Mouse (Mus musculus) intestine, postnatal 0 days (tissue): ENCODE data around the gene Hhipl1. TPM values are rescaled to one million over a fixed set of nuclear protein-coding genes. Genes with fewer than 3 reads are reported as not detected.
A peak's percentile ranks its signal among the peaks of the same experiment; 100 is the strongest.

Experiments used
- ATAC-seq: fragments of 200-750 bp; cut with Nextera tagmentation; 2 replicates; pipeline ENCODE4 v1.8.0; 2017; ENCODE audit warnings: mild to moderate bottlenecking, moderate TSS enrichment, moderate library complexity
- H3K27ac ChIP-seq: fragments of 300-500 bp; sonication (generic); 2 replicates; pipeline ENCODE4 v1.5.1; 2014; ENCODE audit warnings: mild to moderate bottlenecking, low read depth, low read length, moderate library complexity
- H3K27me3 ChIP-seq: fragments of 300-500 bp; sonication (generic); replicated peaks from 2 replicates; pipeline ENCODE4 v1.6.1; 2014; ENCODE audit warnings: low read length, mixed read lengths; ENCODE audit not compliant: control insufficient read depth, insufficient read depth
- H3K36me3 ChIP-seq: fragments of 300-500 bp; sonication (generic); 2 replicates; pipeline ENCODE4 v1.6.1; 2014; ENCODE audit warnings: mild to moderate bottlenecking, moderate library complexity; ENCODE audit not compliant: control insufficient read depth, insufficient read depth
- H3K4me1 ChIP-seq: fragments of 300-500 bp; sonication (generic); replicated peaks from 2 replicates; pipeline ENCODE4 v1.6.1; 2014; ENCODE audit warnings: antibody characterized with exemption, low read length, mixed read lengths; ENCODE audit not compliant: control insufficient read depth, insufficient read depth
- H3K4me2 ChIP-seq: fragments of 300-500 bp; sonication (generic); replicated peaks from 2 replicates; pipeline ENCODE4 v1.6.1; 2014; ENCODE audit warnings: low read depth, mild to moderate bottlenecking, moderate library complexity
- H3K4me3 ChIP-seq: fragments of 300-500 bp; sonication (generic); 2 replicates; pipeline ENCODE4 v1.5.1; 2014; ENCODE audit warnings: low read depth, low read length
- H3K9ac ChIP-seq: fragments of 300-500 bp; sonication (generic); 2 replicates; pipeline ENCODE4 v1.6.1; 2014; ENCODE audit warnings: mild to moderate bottlenecking, low read depth, low read length
- H3K9me3 ChIP-seq: fragments of 300-500 bp; sonication (generic); 2 replicates; pipeline ENCODE4 v1.6.1; 2016; ENCODE audit warnings: mixed run types; ENCODE audit not compliant: control insufficient read depth
- CTCF ChIP-seq: sonication (generic); IDR thresholded peaks from 2 replicates; pipeline ENCODE4 v1.5.1; 2016; ENCODE audit warnings: low read depth, mild to moderate bottlenecking, control low read depth, antibody characterized with exemption, moderate library complexity
- WGBS: fragments of 180-500 bp; shearing (Covaris S2); extraction: QIAGEN DNeasy Blood & Tissue Kit; methylation state at CpG from one replicate; pipeline ENCODE4 v1.1.7; 2014; 5-methylcytosine and 5-hydroxymethylcytosine counted together
- polyA plus RNA-seq: library from polyadenylated mRNA; unstranded; fragments of >200 nt; fragmentation: Nextera tagmentation; extraction: Ambion mirVana; gene quantifications from 2 replicates; pipeline ENCODE4 v1.2.1, GENCODE M21; 2015

Gene Hhipl1
- polyA plus RNA-seq, 1 experiment from 2014 or later, result 0.20 TPM

DNA sequence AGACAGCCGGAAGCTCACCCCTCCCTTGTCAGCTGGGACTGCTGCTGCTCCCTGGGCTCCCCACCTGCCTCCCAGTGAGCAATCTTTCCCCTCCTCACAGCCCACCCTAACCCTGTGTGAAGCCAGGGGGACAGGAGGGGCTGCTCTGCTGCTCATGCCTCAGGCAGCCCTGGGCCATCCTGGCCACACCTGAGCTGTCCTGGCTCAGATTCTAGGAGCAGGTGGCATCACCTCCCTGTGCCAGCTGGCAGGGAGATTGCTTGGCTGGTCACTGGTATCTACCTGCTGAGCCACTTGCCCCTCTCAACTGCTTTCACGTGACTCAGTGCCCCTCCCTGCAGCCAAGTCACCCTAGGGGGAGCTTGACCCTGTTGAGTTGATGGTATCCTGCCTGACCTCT lies 48.2 kb downstream of the Hhipl1 start:
- Histone ChIP-seq H3K4me1 (no peaks in the 10 kb centered on the region), H3K27ac (no peak overlapping the region), H3K4me3 (no peak overlapping the region), H3K9ac (no peak overlapping the region), H3K27me3 (peaks cover 23% of the 10 kb centered on the region; the same call in 1 of the 2 replicates), H3K9me3 (no peaks in the 10 kb centered on the region), H3K4me2 (no peak overlapping the region), H3K36me3 (no peaks in the 10 kb centered on the region)
- 53% methylated on average over 2 of the region's 2 CpGs for WGBS
- no peak for ATAC-seq
- no peak for TF ChIP-seq CTCF

DNA sequence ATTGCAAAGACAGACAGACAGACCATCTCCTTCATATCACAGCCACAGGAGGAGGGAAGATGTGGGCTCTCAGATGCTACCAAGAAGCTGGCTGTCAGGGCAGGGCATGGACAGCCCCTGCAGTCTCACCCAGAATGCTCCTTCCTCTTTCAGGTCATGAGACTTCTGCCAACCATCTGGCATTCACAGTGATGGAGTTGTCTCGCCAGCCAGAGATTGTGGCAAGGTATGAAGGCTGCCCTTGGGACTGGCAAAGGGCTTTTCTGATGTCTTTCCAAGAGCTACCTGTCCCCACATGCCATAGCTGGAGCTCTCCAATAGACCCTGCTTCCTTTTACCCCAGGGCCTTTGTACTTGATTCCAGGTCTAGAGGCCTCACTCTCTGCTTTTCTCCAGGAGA lies 49.2 kb downstream of the Hhipl1 start:
- Histone ChIP-seq H3K4me3 (no peak overlapping the region), H3K36me3 (no peaks in the 10 kb centered on the region), H3K9ac (no peak overlapping the region), H3K4me2 (no peak overlapping the region), H3K4me1 (no peaks in the 10 kb centered on the region), H3K27ac (no peak overlapping the region), H3K27me3 (peaks cover 23% of the 10 kb centered on the region; the same call in 1 of the 2 replicates), H3K9me3 (no peaks in the 10 kb centered on the region)
- TF ChIP-seq CTCF, result no peak
- 89% methylated on average over 1 of the region's 1 CpGs for WGBS
- no peak for ATAC-seq

DNA sequence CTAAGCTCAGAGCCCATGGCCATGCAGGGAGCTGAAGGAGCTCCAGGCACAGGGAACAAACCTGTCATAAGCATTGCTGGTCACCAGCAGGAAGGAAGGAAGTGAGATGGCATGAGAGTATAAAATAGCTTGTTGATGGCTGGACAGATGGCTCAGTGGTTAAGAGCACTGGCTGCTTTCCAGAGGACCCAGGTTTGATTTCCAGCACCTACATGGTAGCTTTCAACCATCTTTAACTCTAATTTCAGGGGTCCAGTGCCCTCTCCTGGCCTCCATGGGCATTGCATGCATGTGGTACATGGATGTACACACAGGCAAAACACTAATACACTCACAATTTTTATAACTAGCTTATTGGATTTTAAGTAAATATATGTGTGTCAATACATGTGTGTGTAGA lies 49.9 kb downstream of the Hhipl1 start:
- no peak for ATAC-seq
- peaks cover 23% of the 10 kb centered on the region; the same call in 1 of the 2 replicates for H3K27me3 ChIP-seq
- H3K9ac ChIP-seq, result no peak overlapping the region
- H3K36me3 ChIP-seq, result no peaks in the 10 kb centered on the region
- no peaks in the 10 kb centered on the region for H3K4me1 ChIP-seq
- H3K27ac ChIP-seq, result no peak overlapping the region
- no peak for TF ChIP-seq CTCF
- H3K4me2 ChIP-seq, result no peak overlapping the region
- no peak overlapping the region for H3K4me3 ChIP-seq
- H3K9me3 ChIP-seq, result no peaks in the 10 kb centered on the region

DNA sequence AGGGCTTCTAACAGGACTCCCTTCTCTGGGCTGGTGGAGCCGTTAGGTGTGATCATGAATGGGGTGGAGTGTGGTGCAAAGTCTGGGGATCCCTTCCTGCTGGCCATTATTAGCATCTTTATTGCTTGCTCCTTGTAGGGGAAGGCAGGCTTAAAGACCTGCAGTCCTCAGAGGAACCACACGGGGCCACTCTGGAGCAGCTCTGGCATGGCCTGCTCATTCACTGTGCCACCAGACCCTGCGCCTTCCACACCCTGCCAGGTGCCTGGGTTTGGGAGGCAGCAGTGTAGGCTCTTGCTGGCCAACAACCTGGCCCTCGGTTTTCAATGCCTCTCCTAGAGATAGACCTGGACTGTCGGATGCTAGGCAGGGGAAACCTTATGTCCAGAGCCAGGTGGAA lies 57.7 kb downstream of the Hhipl1 start:
- no peaks in the 10 kb centered on the region for H3K4me1 ChIP-seq
- H3K9ac ChIP-seq, result no peak overlapping the region
- no peak overlapping the region for H3K4me2 ChIP-seq
- 4% methylated on average over 5 of the region's 5 CpGs for WGBS
- H3K9me3 ChIP-seq, result no peaks in the 10 kb centered on the region
- no peaks in the 10 kb centered on the region for H3K27me3 ChIP-seq
- peak; percentile 96 for TF ChIP-seq CTCF
- ATAC-seq, result peak; percentile 80
- H3K4me3 ChIP-seq, result no peak overlapping the region
- no peaks in the 10 kb centered on the region for H3K36me3 ChIP-seq
- no peak overlapping the region for H3K27ac ChIP-seq

DNA sequence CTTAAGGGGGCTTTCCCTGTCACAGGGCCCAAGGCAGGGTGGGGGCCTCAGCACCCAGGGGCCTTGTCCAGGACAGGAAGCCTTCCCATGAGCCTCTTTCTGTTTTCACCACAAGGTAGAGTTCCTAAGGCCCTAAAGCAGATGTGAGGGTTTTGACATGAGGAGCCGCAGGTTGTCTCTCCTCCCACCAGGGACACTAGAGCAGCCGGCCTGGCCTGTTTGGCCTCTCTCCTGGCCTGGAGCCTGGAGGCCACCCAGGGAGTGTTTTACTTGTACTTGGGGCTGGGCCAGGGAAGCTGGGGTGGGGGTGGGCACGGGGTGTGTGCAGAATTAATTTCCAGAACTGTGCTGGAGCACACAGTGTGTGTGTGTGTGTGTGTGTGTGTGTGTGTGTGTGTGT lies 59.3 kb downstream of the Hhipl1 start:
- ATAC-seq, result no peak
- H3K27ac ChIP-seq, result no peak overlapping the region
- H3K9ac ChIP-seq, result no peak overlapping the region

GRCm38 (mm10) chr12:108365868-108366267 lies 59.8 kb downstream of the Hhipl1 start:
- Histone ChIP-seq H3K4me1 (no peaks in the 10 kb centered on the region), H3K36me3 (no peaks in the 10 kb centered on the region), H3K27ac (no peak overlapping the region), H3K4me2 (no peak overlapping the region), H3K27me3 (no peaks in the 10 kb centered on the region), H3K4me3 (no peak overlapping the region), H3K9me3 (no peaks in the 10 kb centered on the region), H3K9ac (no peak overlapping the region)
- ATAC-seq, result no peak
- TF ChIP-seq CTCF, result no peak
- 23% methylated on average over 7 of the region's 7 CpGs for WGBS

More for the DNA sequence above, 59.3 kb downstream of the Hhipl1 start:
- TF ChIP-seq CTCF, result peak; percentile 62
- H3K9me3 ChIP-seq, result no peaks in the 10 kb centered on the region
- H3K4me3 ChIP-seq, result no peak overlapping the region
- H3K4me2 ChIP-seq, result no peak overlapping the region
- no peaks in the 10 kb centered on the region for H3K4me1 ChIP-seq
- H3K36me3 ChIP-seq, result no peaks in the 10 kb centered on the region
- 21% methylated on average over 3 of the region's 3 CpGs for WGBS
- H3K27me3 ChIP-seq, result no peaks in the 10 kb centered on the region

DNA sequence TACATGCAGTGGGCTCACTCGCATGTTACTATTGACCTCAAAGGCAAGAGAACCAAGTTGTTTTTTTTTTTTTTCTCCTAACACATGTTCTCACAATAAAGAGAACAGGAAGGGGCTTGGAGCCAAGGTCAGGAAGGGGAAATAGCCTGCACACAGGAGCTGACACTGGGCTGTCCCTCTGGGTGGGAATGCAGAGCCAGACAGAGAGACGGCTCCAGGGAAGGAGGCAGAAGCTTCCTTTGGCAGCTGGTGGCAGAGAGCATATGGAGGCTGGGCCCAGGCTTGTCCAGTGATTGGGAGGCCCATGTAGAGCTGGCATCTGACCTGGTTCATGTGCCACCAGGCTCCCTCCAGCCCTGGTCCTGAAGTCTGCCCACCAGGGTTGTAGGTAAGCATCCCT lies 61.8 kb downstream of the Hhipl1 start:
- H3K27ac ChIP-seq, result no peak overlapping the region
- no peak overlapping the region for H3K4me3 ChIP-seq
- no peak for TF ChIP-seq CTCF
- no peak overlapping the region for H3K9ac ChIP-seq
- H3K4me2 ChIP-seq, result no peak overlapping the region
- 82% methylated on average over 2 of the region's 2 CpGs for WGBS
- H3K27me3 ChIP-seq, result no peaks in the 10 kb centered on the region
- ATAC-seq, result no peak
- no peaks in the 10 kb centered on the region for H3K36me3 ChIP-seq
- no peaks in the 10 kb centered on the region for H3K4me1 ChIP-seq
- H3K9me3 ChIP-seq, result no peaks in the 10 kb centered on the region
